Mouse (Mus musculus) neural tube, embryonic 13.5 days (tissue): ENCODE data around the gene Ppp2r2c. TPM values are rescaled to one million over a fixed set of nuclear protein-coding genes. Genes with fewer than 3 reads are reported as not detected.

Source experiments
- ATAC-seq: fragments of 200-750 bp; cut with Nextera tagmentation; 2 replicates; pipeline ENCODE4 v1.8.0; 2017; ENCODE audit warnings: low read depth, mild to moderate bottlenecking, moderate TSS enrichment, moderate library complexity
- H3K27ac ChIP-seq: fragments of 300-500 bp; sonication (generic); replicated peaks from 2 replicates; pipeline ENCODE4 v1.5.1; 2015; ENCODE audit warnings: moderate library complexity, mild to moderate bottlenecking, inconsistent platforms
- H3K27me3 ChIP-seq: fragments of 300-500 bp; sonication (generic); 2 replicates; pipeline ENCODE4 v1.6.1; 2015; ENCODE audit warnings: mild to moderate bottlenecking, inconsistent platforms
- H3K36me3 ChIP-seq: fragments of 300-500 bp; sonication (generic); 2 replicates; pipeline ENCODE4 v1.6.1; 2015; ENCODE audit warnings: mild to moderate bottlenecking, inconsistent platforms
- H3K4me1 ChIP-seq: fragments of 300-500 bp; sonication (generic); replicated peaks from 2 replicates; pipeline ENCODE4 v1.6.1; 2015; ENCODE audit warnings: inconsistent platforms
- H3K4me2 ChIP-seq: fragments of 300-500 bp; sonication (generic); 2 replicates; pipeline ENCODE4 v1.6.1; 2015; ENCODE audit warnings: inconsistent platforms, mild to moderate bottlenecking, moderate library complexity
- H3K4me3 ChIP-seq: fragments of 300-500 bp; sonication (generic); 2 replicates; pipeline ENCODE4 v1.5.1; 2015; ENCODE audit warnings: mild to moderate bottlenecking, inconsistent platforms
- H3K9ac ChIP-seq: fragments of 300-500 bp; sonication (generic); 2 replicates; pipeline ENCODE4 v1.6.1; 2015; ENCODE audit warnings: moderate library complexity, mild to moderate bottlenecking, inconsistent platforms
- H3K9me3 ChIP-seq: fragments of 300-500 bp; sonication (generic); 2 replicates; pipeline ENCODE4 v1.6.1; 2016; ENCODE audit warnings: inconsistent platforms
- WGBS: fragments of 180-500 bp; shearing (Covaris S2); methylation state at CpG from one replicate; pipeline ENCODE4 v1.1.7; 2015; 5-methylcytosine and 5-hydroxymethylcytosine counted together
- polyA plus RNA-seq: library from polyadenylated mRNA; unstranded; fragments of >200 nt; fragmentation: Nextera tagmentation; extraction: Ambion mirVana; gene quantifications from 2 replicates; pipeline ENCODE4 v1.2.1, GENCODE M21; 2015

Ppp2r2c gene
- polyA plus RNA-seq = 43.1 and 44.8 TPM in 2 replicates

GRCm38 (mm10) chr5:36868266-36869090 lies at the start of gene Ppp2r2c:
TSS of gene Ppp2r2c (plus strand) at chr5:36868513.
- peak within 1 kb of the TSS; percentile 63 for H3K4me3 ChIP-seq
- peaks cover 39% of the 10 kb centered on the region for H3K4me1 ChIP-seq
- under 1% methylated on average over 90 of the region's 108 CpGs for WGBS
- no peaks in the 10 kb centered on the region for H3K9me3 ChIP-seq
- H3K9ac ChIP-seq = peak within 1 kb of the TSS; percentile 86
- H3K27me3 ChIP-seq = peaks cover 96% of the 10 kb centered on the region
- peak within 1 kb of the TSS; percentile 80 for H3K4me2 ChIP-seq
- ATAC-seq = peak; percentile 72
- H3K36me3 ChIP-seq = no peaks in the 10 kb centered on the region
- H3K27ac ChIP-seq = peak within 1 kb of the TSS; percentile 88

DNA sequence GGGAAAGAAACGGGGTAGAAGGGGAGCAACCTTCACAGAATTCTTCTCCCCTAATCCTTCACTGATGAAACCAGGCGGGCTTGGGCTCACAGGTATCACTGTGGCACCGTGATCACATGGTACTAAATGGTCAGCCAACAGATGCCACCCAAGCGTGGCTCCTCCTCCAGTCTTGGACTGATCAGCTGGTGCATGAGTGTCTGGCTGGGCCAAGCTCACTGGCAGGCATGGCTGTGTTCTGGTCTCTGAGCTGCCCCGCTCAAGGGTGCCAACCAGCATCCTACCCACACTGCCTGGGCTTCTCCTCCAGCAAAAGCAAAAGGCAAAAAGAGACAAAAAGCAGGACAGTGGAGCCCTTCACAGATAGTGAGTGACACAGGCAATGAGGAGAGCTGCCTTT lies 48.6 kb upstream of the Ppp2r2c start:
- 89% methylated on average over 5 of the region's 5 CpGs for WGBS
- H3K4me2 ChIP-seq = no peak overlapping the region
- ATAC-seq = no peak
- H3K4me1 ChIP-seq = no peaks in the 10 kb centered on the region
- no peaks in the 10 kb centered on the region for H3K9me3 ChIP-seq
- H3K27ac ChIP-seq = no peak overlapping the region
- no peak overlapping the region for H3K4me3 ChIP-seq
- H3K27me3 ChIP-seq = no peaks in the 10 kb centered on the region
- H3K9ac ChIP-seq = no peak overlapping the region
- peaks cover 51% of the 10 kb centered on the region for H3K36me3 ChIP-seq

DNA sequence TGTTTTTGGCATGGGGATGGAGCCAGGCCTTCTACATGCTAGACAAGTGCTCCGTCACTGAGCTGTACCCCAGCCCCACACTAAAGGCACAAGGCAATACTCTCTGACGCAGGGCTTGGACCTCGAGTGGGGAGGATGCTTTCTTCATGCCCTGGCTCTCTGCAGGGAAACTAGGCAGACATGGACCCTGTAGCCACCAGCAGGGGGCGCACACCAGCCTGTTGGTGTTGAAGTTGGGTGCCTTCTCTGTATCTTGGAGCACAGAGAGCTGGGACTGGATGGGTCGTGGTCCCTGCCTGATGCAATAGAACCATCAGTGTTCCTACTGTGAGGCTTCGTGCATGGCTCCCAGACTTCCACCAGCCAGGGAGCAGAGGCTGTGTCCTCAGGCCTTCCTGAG lies 48.2 kb upstream of the Ppp2r2c start:
- Histone ChIP-seq H3K4me2 (no peak overlapping the region), H3K9ac (no peak overlapping the region), H3K27ac (no peak overlapping the region), H3K9me3 (no peaks in the 10 kb centered on the region), H3K36me3 (peaks cover 47% of the 10 kb centered on the region), H3K4me1 (no peaks in the 10 kb centered on the region), H3K4me3 (no peak overlapping the region), H3K27me3 (no peaks in the 10 kb centered on the region)
- ATAC-seq = peak; percentile 32; the same call in 1 of the 2 replicates
- 44% methylated on average over 6 of the region's 6 CpGs for WGBS

- no peak overlapping the region for H3K4me2 ChIP-seq
- H3K36me3 ChIP-seq = peaks cover 57% of the 10 kb centered on the region
- no peak overlapping the region for H3K27ac ChIP-seq
- WGBS = 92% methylated on average over 4 of the region's 4 CpGs
- ATAC-seq = no peak
- H3K4me1 ChIP-seq = no peaks in the 10 kb centered on the region
- H3K9ac ChIP-seq = no peak overlapping the region
- H3K27me3 ChIP-seq = no peaks in the 10 kb centered on the region
- no peaks in the 10 kb centered on the region for H3K9me3 ChIP-seq
- no peak overlapping the region for H3K4me3 ChIP-seq
Measured at GRCm38 (mm10) chr5:36822907-36823306, 45.4 kb upstream of the Ppp2r2c start.

DNA sequence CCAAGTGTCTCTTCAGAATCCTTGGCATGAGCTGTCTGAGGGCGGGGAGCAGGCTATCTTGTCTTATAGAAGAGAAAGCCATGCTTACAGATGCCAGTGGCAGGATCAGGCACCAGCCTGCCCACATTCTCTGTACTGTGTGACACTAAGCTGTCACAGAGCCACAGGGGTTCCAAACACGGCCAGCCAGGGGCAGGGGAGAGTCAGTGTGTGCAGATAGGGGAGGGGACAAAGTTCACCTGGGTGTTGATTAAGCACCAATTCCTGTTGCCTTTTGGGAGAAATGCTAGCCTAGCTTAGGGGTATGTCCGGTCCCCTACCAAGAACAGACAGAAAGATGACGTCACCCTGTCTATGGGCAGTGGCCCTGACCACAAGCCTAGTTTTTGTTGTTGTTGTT lies 39.2 kb upstream of the Ppp2r2c start:
- H3K36me3 ChIP-seq = peaks cover 20% of the 10 kb centered on the region
- no peak overlapping the region for H3K9ac ChIP-seq
- 77% methylated on average over 4 of the region's 4 CpGs for WGBS

GRCm38 (mm10) chr5:36829913-36830879 lies 38.1 kb upstream of the Ppp2r2c start, which contains the start of gene Man2b2:
TSS of gene Man2b2 (minus strand) at chr5:36830653.
- peaks cover 12% of the 10 kb centered on the region for H3K4me1 ChIP-seq
- peak within 1 kb of the TSS; percentile 72 for H3K9ac ChIP-seq
- H3K27ac ChIP-seq = no peak within 1 kb of the TSS
- ATAC-seq = peak; percentile 89
- peak within 1 kb of the TSS; percentile 48 for H3K4me3 ChIP-seq
- no peaks in the 10 kb centered on the region for H3K9me3 ChIP-seq
- peaks cover 19% of the 10 kb centered on the region for H3K36me3 ChIP-seq
- no peaks in the 10 kb centered on the region for H3K27me3 ChIP-seq
- H3K4me2 ChIP-seq = peak within 1 kb of the TSS; percentile 62
- 4% methylated on average over 45 of the region's 46 CpGs for WGBS

More for the DNA sequence above, 39.2 kb upstream of the Ppp2r2c start:
- H3K27me3 ChIP-seq = no peaks in the 10 kb centered on the region
- H3K4me3 ChIP-seq = no peak overlapping the region
- no peaks in the 10 kb centered on the region for H3K9me3 ChIP-seq
- no peak overlapping the region for H3K4me2 ChIP-seq
- H3K4me1 ChIP-seq = peaks cover 12% of the 10 kb centered on the region
- no peak overlapping the region for H3K27ac ChIP-seq
- ATAC-seq = no peak

DNA sequence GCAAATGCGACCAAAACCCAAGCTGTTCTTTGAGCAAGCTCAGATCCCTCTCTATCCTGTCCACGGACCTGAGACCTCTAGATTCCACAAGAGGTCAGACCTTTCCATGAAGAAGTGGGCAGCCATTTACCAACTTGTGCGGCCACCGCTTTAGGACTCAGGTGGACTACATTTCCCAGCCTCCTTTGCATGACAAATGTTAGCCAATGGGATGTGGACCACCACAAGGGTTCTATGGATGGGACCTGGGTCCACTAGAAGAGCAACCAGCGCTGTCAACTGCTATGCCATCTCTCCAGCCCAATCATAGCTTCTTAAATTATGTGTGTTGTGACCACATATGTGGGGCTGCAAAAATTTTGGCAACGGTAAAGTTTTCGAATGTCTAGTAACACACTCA lies 37.0 kb upstream of the Ppp2r2c start:
- no peak for ATAC-seq
- WGBS = 61% methylated on average over 7 of the region's 7 CpGs
- Histone ChIP-seq H3K36me3 (peaks cover 11% of the 10 kb centered on the region), H3K9me3 (no peaks in the 10 kb centered on the region), H3K27ac (no peak overlapping the region), H3K9ac (no peak overlapping the region), H3K4me2 (peak overlapping the region; percentile 62), H3K4me1 (peaks cover 12% of the 10 kb centered on the region), H3K4me3 (no peak overlapping the region), H3K27me3 (no peaks in the 10 kb centered on the region)

DNA sequence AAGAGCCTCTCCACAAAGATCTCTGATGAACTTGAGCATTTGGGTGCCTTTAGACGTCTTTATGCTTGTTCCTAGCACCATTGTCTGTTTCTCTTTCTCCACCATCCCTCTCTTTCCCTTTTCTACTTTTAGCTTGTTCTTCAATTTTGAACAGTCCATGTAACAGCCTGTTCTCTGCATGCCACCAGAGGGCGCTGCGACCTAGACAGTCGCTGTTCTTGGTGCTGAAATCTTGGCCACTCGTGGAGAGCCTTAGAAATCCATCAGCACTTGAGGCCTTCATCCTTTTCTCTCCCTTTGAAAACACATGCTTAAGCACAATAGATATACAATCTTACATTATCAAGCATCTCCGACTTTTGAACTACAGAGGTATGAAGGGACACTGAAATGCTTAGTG lies 32.4 kb upstream of the Ppp2r2c start:
- no peak overlapping the region for H3K4me2 ChIP-seq
- ATAC-seq = 0 out of 2 replicates have a peak, but pooled peaks have one; percentile 75
- H3K4me3 ChIP-seq = no peak overlapping the region
- no peaks in the 10 kb centered on the region for H3K9me3 ChIP-seq
- no peaks in the 10 kb centered on the region for H3K27me3 ChIP-seq
- H3K4me1 ChIP-seq = peaks cover 4% of the 10 kb centered on the region
- no peak overlapping the region for H3K9ac ChIP-seq
- WGBS = under 1% methylated on average over 6 of the region's 6 CpGs
- no peaks in the 10 kb centered on the region for H3K36me3 ChIP-seq
- no peak overlapping the region for H3K27ac ChIP-seq

DNA sequence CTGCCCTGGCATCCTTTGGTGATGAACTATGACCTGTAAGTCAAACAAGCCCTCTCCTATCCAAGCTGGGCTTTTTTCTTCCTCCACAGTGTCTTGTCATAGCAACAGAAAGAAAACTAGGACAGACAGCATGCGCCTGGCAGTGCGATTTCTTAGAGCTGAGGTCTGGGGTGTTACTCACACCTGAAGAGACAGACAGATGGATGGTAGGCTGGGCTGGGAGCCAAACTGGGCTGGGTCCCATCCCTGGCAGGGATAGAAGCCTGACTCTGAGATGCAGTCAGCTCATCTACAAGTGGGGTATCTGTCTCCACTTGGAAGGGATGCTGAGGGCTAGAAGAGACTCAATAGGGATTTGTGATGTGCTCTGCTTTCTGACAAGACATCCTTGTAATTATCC lies 29.3 kb upstream of the Ppp2r2c start:
- Histone ChIP-seq H3K4me3 (no peak overlapping the region), H3K9ac (no peak overlapping the region), H3K4me1 (peaks cover 4% of the 10 kb centered on the region), H3K27me3 (no peaks in the 10 kb centered on the region), H3K27ac (no peak overlapping the region), H3K36me3 (no peaks in the 10 kb centered on the region), H3K4me2 (no peak overlapping the region), H3K9me3 (no peaks in the 10 kb centered on the region)
- ATAC-seq = no peak
- 89% methylated on average over 2 of the region's 2 CpGs for WGBS

- Histone ChIP-seq H3K4me1 (peaks cover 9% of the 10 kb centered on the region), H3K27ac (no peak overlapping the region), H3K36me3 (no peaks in the 10 kb centered on the region), H3K9ac (no peak overlapping the region), H3K27me3 (no peaks in the 10 kb centered on the region), H3K9me3 (no peaks in the 10 kb centered on the region), H3K4me2 (no peak overlapping the region), H3K4me3 (no peak overlapping the region)
- 77% methylated on average over 8 of the region's 8 CpGs for WGBS
- no peak for ATAC-seq
Measured at GRCm38 (mm10) chr5:36839602-36840001, 28.7 kb upstream of the Ppp2r2c start.

DNA sequence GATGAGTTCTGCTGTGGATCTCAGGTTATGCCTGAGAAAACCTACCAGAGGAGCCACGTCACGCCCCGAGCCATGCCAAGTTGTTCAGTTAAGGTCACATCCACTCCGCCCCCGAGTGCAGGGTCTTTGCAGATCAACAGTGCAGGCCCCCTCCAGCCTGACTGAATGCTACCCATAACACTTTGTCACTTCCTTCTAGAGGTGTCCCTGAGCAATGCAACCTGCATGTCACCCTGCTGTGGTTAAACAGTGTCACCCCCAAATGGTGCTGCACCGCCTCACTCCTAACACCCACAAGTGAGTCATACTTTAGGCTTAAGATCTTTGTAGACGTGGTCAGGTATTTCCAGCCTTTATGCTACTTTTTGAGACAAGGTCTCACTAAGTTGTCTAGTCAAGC lies 28.2 kb upstream of the Ppp2r2c start:
- ATAC-seq = no peak
- Histone ChIP-seq H3K4me1 (peaks cover 9% of the 10 kb centered on the region), H3K4me3 (no peak overlapping the region), H3K9ac (no peak overlapping the region), H3K27ac (no peak overlapping the region), H3K27me3 (no peaks in the 10 kb centered on the region), H3K4me2 (no peak overlapping the region), H3K36me3 (no peaks in the 10 kb centered on the region), H3K9me3 (no peaks in the 10 kb centered on the region)
- 87% methylated on average over 7 of the region's 7 CpGs for WGBS

DNA sequence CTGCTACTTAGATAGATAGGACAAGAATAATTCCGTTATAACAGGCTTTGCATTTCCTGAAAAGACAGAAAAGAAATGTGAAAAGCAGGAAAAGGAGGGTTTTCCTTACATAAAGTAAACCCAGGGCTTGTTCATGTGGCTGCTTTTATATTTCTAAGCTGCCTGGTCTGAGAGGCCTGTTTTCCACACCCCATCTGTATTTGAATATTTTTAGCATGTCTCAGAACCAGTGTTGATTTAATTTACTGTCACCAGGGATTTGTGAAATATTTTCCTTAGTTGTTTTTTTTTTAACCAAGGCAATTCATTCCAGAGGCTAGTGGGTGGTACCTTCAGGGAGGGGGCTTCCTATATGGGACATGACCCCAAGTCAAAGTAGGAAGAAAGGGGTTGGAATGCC lies 26.6 kb upstream of the Ppp2r2c start:
- Histone ChIP-seq H3K9ac (no peak overlapping the region), H3K36me3 (no peaks in the 10 kb centered on the region), H3K27me3 (no peaks in the 10 kb centered on the region), H3K9me3 (no peaks in the 10 kb centered on the region), H3K4me1 (peaks cover 9% of the 10 kb centered on the region), H3K4me2 (no peak overlapping the region), H3K4me3 (no peak overlapping the region), H3K27ac (no peak overlapping the region)
- no peak for ATAC-seq
- 62% methylated on average over 1 of the region's 1 CpGs for WGBS
